Mouse (Mus musculus): ENCODE data around the gene Evx1. TPM values are rescaled to one million over a fixed set of nuclear protein-coding genes. Genes with fewer than 3 reads are reported as not detected.

Evx1 gene
- polyA plus RNA-seq (2012; rRNA removed): 3.3 and 4.6 TPM in 2 replicates

DNA sequence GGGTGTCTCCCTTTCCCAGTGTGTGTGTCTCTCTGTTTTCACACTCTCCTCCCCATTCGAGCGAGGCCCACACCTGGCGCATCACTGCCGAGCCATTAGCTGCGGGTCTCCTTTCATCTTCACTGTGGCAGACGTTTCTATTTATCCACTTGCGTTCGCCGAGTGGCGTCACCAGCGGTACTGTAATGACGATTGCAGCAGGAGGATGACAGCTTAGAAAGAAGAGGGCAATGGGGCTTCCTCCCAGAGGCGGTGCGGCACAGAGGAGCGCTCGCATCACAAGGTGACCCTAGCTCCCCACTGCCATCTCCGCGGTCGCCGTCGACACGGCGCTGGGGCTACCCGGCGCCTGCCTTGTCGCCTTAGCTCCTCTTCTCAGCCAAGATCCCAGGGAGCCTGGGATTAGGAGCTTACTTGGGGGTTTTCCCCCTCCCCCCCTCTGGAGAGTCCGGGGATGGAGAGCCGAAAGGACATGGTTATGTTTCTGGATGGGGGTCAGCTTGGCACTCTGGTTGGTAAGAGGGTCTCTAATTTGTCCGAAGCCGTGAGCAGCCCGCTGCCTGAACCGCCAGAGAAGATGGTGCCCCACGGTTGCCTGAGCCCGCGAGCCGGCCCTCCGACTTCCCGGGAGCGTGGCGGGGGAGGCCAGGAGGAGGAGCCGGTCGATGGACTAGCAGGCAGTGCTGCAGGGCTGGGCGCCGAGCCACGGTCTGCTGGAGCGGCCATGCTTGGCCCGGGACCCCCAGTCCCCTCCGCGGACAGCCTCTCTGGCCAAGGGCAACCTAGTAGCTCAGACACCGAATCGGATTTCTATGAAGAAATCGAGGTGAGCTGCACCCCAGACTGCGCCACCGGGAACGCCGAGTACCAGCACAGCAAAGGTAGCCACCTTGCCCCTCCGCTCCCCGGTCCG, at the start of gene Evx1:
Evx1 (plus strand) TSS at position 108 of the 913 bp plus-strand sequence.

Other genes with a start within 250 kb of the Evx1 start
- 0.36 and 0.41 TPM in 2 replicates for gene Hoxa1, start 155.2 kb upstream of the Evx1 start, polyA plus RNA-seq (2012; rRNA removed)
- 2.5 and 2.6 TPM in 2 replicates for gene Hoxa2, start 148.7 kb upstream of the Evx1 start, polyA plus RNA-seq (2012; rRNA removed)
- 0.02 TPM in 1 of 2 replicates, not detected in the other for gene 5730596B20Rik, start 136.0 kb upstream of the Evx1 start, polyA plus RNA-seq (2012; rRNA removed)
- gene Hoxa4, start 121.7 kb upstream of the Evx1 start, polyA plus RNA-seq (2012; rRNA removed): 1.5 TPM in 2 replicates
- gene Hoxa5, start 108.9 kb upstream of the Evx1 start, polyA plus RNA-seq (2012; rRNA removed): 21.4 and 22.4 TPM in 2 replicates
- gene Hoxa6, start 104.8 kb upstream of the Evx1 start, polyA plus RNA-seq (2012; rRNA removed): 9.2 and 10.0 TPM in 2 replicates
- gene Hoxa3, start 100.2 kb upstream of the Evx1 start, polyA plus RNA-seq (2012; rRNA removed): 18.3 and 20.8 TPM in 2 replicates
- gene Gm28308, start 100.2 kb upstream of the Evx1 start, polyA plus RNA-seq (2012; rRNA removed): 7.4 and 8.4 TPM in 2 replicates
- 67.1 and 81.2 TPM in 2 replicates for gene Hoxa7, start 91.6 kb upstream of the Evx1 start, polyA plus RNA-seq (2012; rRNA removed)
- 84.0 and 99.4 TPM in 2 replicates for gene Hoxa9, start 82.4 kb upstream of the Evx1 start, polyA plus RNA-seq (2012; rRNA removed)
- gene Hoxa10, start 72.6 kb upstream of the Evx1 start, polyA plus RNA-seq (2012; rRNA removed): 26.7 and 39.5 TPM in 2 replicates
- gene Hoxa11, start 67.7 kb upstream of the Evx1 start, polyA plus RNA-seq (2012; rRNA removed): 9.9 and 10.1 TPM in 2 replicates
- 59.0 and 62.5 TPM in 2 replicates for gene Hoxa13, start 52.6 kb upstream of the Evx1 start, polyA plus RNA-seq (2012; rRNA removed)